Mouse (Mus musculus) hindbrain, embryonic 10.5 days (tissue): ENCODE results near the gene Rab17. TPM values are rescaled to one million over a fixed set of nuclear protein-coding genes. Genes with fewer than 3 reads are reported as not detected.

Experiments used
- DNase-seq: peaks from one replicate; pipeline ENCODE4 v3.0.0-alpha.2; 2017; ENCODE audit warnings: low spot score
- H3K27ac ChIP-seq: fragments of 300-500 bp; sonication (generic); 2 replicates; pipeline ENCODE4 v1.5.1; 2016; ENCODE audit warnings: mild to moderate bottlenecking, moderate library complexity
- H3K27me3 ChIP-seq: fragments of 300-500 bp; sonication (generic); 2 replicates; pipeline ENCODE4 v1.6.1; 2016; ENCODE audit warnings: mild to moderate bottlenecking; ENCODE audit not compliant: poor library complexity, insufficient read depth, severe bottlenecking
- H3K36me3 ChIP-seq: fragments of 300-500 bp; sonication (generic); 2 replicates; pipeline ENCODE4 v1.6.1; 2016; ENCODE audit warnings: mild to moderate bottlenecking, moderate library complexity
- H3K4me1 ChIP-seq: fragments of 300-500 bp; sonication (generic); replicated peaks from 2 replicates; pipeline ENCODE4 v1.6.1; 2016; ENCODE audit warnings: mild to moderate bottlenecking
- H3K4me3 ChIP-seq: fragments of 300-500 bp; sonication (generic); 2 replicates; pipeline ENCODE4 v1.5.1; 2016; ENCODE audit warnings: mild to moderate bottlenecking, moderate library complexity
- H3K9me3 ChIP-seq: fragments of 300-500 bp; sonication (generic); 2 replicates; pipeline ENCODE4 v1.6.1; 2016; ENCODE audit warnings: mild to moderate bottlenecking, moderate library complexity
- WGBS: fragments of 180-500 bp; shearing (Covaris S2); methylation state at CpG from one replicate; pipeline ENCODE4 v1.1.7; 2016; 5-methylcytosine and 5-hydroxymethylcytosine counted together
- polyA plus RNA-seq: library from polyadenylated mRNA; unstranded; fragments of >200 nt; fragmentation: Nextera tagmentation; extraction: Ambion mirVana; gene quantifications from 2 replicates; pipeline ENCODE4 v1.2.1, GENCODE M21; 2016

The Rab17 gene
- polyA plus RNA-seq = 0.25 and 0.35 TPM in 2 replicates

DNA sequence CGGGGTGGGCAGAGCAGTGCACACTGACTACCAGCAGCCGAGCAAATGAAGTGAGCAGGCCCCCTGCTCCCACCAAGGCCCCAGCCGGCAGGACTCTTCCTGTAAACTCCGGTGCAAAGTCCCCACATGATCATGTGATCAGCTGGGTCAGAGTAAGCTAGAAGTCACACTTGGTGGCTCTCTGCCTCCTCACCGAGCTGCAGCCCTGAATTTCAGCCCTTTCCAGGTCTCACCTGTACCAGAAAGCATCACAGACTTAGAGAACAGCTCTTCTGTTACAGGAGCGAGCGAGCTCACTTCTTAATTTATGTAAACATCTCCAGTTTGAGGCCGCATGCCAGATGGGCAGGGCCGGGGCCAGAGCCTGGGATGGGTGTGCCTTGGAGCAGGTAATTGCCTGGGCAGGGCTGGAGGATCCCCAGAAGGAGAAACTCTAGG lies at the start of gene Rab17:
Rab17 (minus strand) TSS at position 315 of the 438 bp plus-strand sequence.
- Histone ChIP-seq H3K27ac (peak within 1 kb of the TSS; percentile 67; the same call in 1 of the 2 replicates), H3K9me3 (no peaks in the 10 kb centered on the region), H3K36me3 (no peaks in the 10 kb centered on the region), H3K27me3 (peaks cover 15% of the 10 kb centered on the region; the same call in 1 of the 2 replicates), H3K4me1 (peaks cover 43% of the 10 kb centered on the region), H3K4me3 (no peak within 1 kb of the TSS)
- 44% methylated on average over 9 of the region's 9 CpGs for WGBS
- no peak for DNase-seq

GRCm38 (mm10) chr1:91017111-91017758 lies 47.8 kb upstream of the Rab17 start:
- WGBS = 11% methylated on average over 20 of the region's 20 CpGs
- Histone ChIP-seq H3K4me3 (peak overlapping the region; percentile 27), H3K27ac (peak overlapping the region; percentile 41)

DNA sequence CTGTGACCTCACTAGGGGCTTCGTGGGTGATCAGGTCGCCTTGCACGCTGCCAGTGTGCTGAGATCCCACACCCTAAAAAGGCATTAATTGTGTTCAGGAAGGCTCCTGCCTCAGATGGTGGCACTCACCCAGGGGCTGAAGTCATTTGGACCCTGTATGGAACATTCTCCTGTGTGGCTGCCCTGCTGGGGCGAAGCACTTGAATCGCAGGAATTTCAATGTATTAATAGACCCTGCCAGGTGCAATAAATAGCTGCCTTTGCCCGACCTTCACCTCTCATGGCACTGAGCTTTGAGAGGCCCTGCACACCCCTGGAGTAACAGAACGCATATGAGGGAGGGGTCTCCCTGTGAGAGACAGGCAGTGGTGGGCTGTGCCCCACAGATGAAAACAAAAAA lies 46.1 kb upstream of the Rab17 start:
- DNase-seq = no peak
- peaks cover 41% of the 10 kb centered on the region for H3K4me1 ChIP-seq
- 0 out of 2 replicates have a peak, but pooled peaks cover under 1% of the 10 kb centered on the region for H3K9me3 ChIP-seq
- no peaks in the 10 kb centered on the region for H3K27me3 ChIP-seq
- peaks cover 4% of the 10 kb centered on the region for H3K36me3 ChIP-seq
- 68% methylated on average over 7 of the region's 7 CpGs for WGBS
- no peak overlapping the region for H3K27ac ChIP-seq
- no peak overlapping the region for H3K4me3 ChIP-seq

More at GRCm38 (mm10) chr1:91017111-91017758, 47.8 kb upstream of the Rab17 start:
- peaks cover 30% of the 10 kb centered on the region for H3K4me1 ChIP-seq
- no peaks in the 10 kb centered on the region for H3K27me3 ChIP-seq
- 0 out of 2 replicates have a peak, but pooled peaks cover 3% of the 10 kb centered on the region for H3K9me3 ChIP-seq
- DNase-seq = peak; percentile 52
- H3K36me3 ChIP-seq = peaks cover 12% of the 10 kb centered on the region

GRCm38 (mm10) chr1:91013803-91014202 lies 44.3 kb upstream of the Rab17 start:
- no peaks in the 10 kb centered on the region for H3K9me3 ChIP-seq
- peaks cover 41% of the 10 kb centered on the region for H3K4me1 ChIP-seq
- WGBS = 76% methylated on average over 3 of the region's 3 CpGs

GRCm38 (mm10) chr1:91011336-91011735 lies 41.9 kb upstream of the Rab17 start:
- WGBS = 82% methylated on average over 3 of the region's 3 CpGs
- Histone ChIP-seq H3K4me1 (peaks cover 28% of the 10 kb centered on the region), H3K4me3 (no peak overlapping the region), H3K36me3 (no peaks in the 10 kb centered on the region), H3K27me3 (no peaks in the 10 kb centered on the region), H3K9me3 (no peaks in the 10 kb centered on the region), H3K27ac (no peak overlapping the region)
- no peak for DNase-seq

More at GRCm38 (mm10) chr1:91013803-91014202, 44.3 kb upstream of the Rab17 start:
- no peaks in the 10 kb centered on the region for H3K36me3 ChIP-seq
- no peak for DNase-seq
- no peak overlapping the region for H3K4me3 ChIP-seq
- H3K27ac ChIP-seq = no peak overlapping the region
- no peaks in the 10 kb centered on the region for H3K27me3 ChIP-seq

- DNase-seq = no peak
- 88% methylated on average over 2 of the region's 2 CpGs for WGBS
These were observed 41.3 kb upstream of the Rab17 start for GRCm38 (mm10) chr1:91010716-91011115.

DNA sequence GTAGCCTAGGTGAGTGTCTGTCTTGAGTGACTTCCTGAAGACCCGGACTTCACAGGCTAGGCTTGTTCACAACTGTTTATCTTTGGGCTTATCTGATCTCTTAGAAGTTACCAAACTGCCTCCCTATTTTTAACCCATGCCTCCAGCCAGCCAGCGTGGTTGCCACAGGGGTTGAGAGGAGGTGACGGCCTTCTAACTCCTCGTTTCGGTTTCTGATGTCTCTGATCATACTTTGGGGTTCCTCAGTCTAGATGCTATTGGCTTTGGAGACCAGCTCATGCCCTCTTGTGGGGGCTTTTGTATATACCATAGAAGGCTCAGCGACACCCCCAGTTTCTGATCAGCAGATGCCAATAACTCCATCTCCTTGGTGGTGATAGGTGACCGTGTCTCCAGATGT lies 40.8 kb upstream of the Rab17 start:
- H3K4me1 ChIP-seq = peaks cover 28% of the 10 kb centered on the region
- no peak overlapping the region for H3K4me3 ChIP-seq
- H3K27me3 ChIP-seq = no peaks in the 10 kb centered on the region
- H3K36me3 ChIP-seq = no peaks in the 10 kb centered on the region
- H3K27ac ChIP-seq = no peak overlapping the region
- WGBS = 86% methylated on average over 7 of the region's 7 CpGs
- DNase-seq = no peak
- H3K9me3 ChIP-seq = no peaks in the 10 kb centered on the region

More at GRCm38 (mm10) chr1:91010716-91011115, 41.3 kb upstream of the Rab17 start:
- Histone ChIP-seq H3K4me3 (no peak overlapping the region), H3K27me3 (no peaks in the 10 kb centered on the region), H3K9me3 (no peaks in the 10 kb centered on the region), H3K36me3 (no peaks in the 10 kb centered on the region), H3K4me1 (peaks cover 28% of the 10 kb centered on the region), H3K27ac (no peak overlapping the region)

GRCm38 (mm10) chr1:91009266-91009665 lies 39.8 kb upstream of the Rab17 start:
- WGBS = 95% methylated on average over 6 of the region's 6 CpGs
- Histone ChIP-seq H3K27me3 (no peaks in the 10 kb centered on the region), H3K9me3 (no peaks in the 10 kb centered on the region), H3K4me1 (peaks cover 28% of the 10 kb centered on the region), H3K36me3 (no peaks in the 10 kb centered on the region), H3K27ac (no peak overlapping the region), H3K4me3 (no peak overlapping the region)
- no peak for DNase-seq

DNA sequence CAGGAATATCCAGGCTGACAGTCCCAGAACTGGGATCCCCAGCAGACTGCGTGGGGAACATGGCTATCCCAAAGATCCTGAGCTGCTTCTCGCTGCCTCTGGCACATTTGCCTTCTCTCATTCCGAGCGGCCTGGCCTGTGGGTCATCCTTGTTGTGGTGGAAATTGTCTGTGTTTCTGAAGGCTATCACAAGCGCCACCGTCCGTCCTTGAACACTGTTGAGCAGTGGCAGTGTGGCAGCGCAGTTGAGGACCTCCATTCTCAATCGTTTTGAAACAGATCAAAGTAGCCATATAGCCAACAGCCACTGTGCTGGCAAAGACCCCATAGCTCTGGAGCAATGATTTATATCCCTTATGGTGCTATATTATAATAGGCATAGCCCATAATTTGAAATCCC lies 39.3 kb upstream of the Rab17 start:
- H3K36me3 ChIP-seq = no peaks in the 10 kb centered on the region
- no peak overlapping the region for H3K27ac ChIP-seq
- DNase-seq = no peak
- no peak overlapping the region for H3K4me3 ChIP-seq
- H3K27me3 ChIP-seq = no peaks in the 10 kb centered on the region
- no peaks in the 10 kb centered on the region for H3K9me3 ChIP-seq
- 91% methylated on average over 9 of the region's 9 CpGs for WGBS
- H3K4me1 ChIP-seq = peaks cover 23% of the 10 kb centered on the region

- Histone ChIP-seq H3K4me1 (peaks cover 18% of the 10 kb centered on the region), H3K9me3 (no peaks in the 10 kb centered on the region), H3K4me3 (no peak overlapping the region), H3K27ac (no peak overlapping the region; the same call in 1 of the 2 replicates), H3K27me3 (no peaks in the 10 kb centered on the region), H3K36me3 (no peaks in the 10 kb centered on the region)
- no peak for DNase-seq
- 90% methylated on average over 14 of the region's 14 CpGs for WGBS
These were observed 38.8 kb upstream of the Rab17 start for GRCm38 (mm10) chr1:91008147-91008682.

GRCm38 (mm10) chr1:91006708-91007107 lies 37.2 kb upstream of the Rab17 start:
- Histone ChIP-seq H3K4me3 (no peak overlapping the region), H3K27me3 (no peaks in the 10 kb centered on the region), H3K4me1 (peaks cover 12% of the 10 kb centered on the region; the same call in 1 of the 2 replicates), H3K36me3 (0 out of 2 replicates have a peak, but pooled peaks cover 8% of the 10 kb centered on the region), H3K9me3 (no peaks in the 10 kb centered on the region), H3K27ac (no peak overlapping the region)
- no peak for DNase-seq
- WGBS = 91% methylated on average over 9 of the region's 9 CpGs

GRCm38 (mm10) chr1:91006037-91006436 lies 36.6 kb upstream of the Rab17 start:
- Histone ChIP-seq H3K27me3 (no peaks in the 10 kb centered on the region), H3K4me3 (no peak overlapping the region), H3K27ac (no peak overlapping the region), H3K36me3 (0 out of 2 replicates have a peak, but pooled peaks cover 8% of the 10 kb centered on the region), H3K9me3 (no peaks in the 10 kb centered on the region), H3K4me1 (peaks cover 8% of the 10 kb centered on the region; the same call in 1 of the 2 replicates)
- 86% methylated on average over 5 of the region's 5 CpGs for WGBS
- DNase-seq = no peak
